Mouse (Mus musculus) thymus, adult 2 months (tissue): Measurements from ENCODE around the gene Cyp2c54.

ENCODE experiments used
- CTCF ChIP-seq: fragments of 200-500 bp; IDR thresholded peaks from 2 replicates; pipeline ENCODE4 v1.5.1; 2012; ENCODE audit warnings: mild to moderate bottlenecking, control low read depth, low read length, moderate library complexity, borderline replicate concordance; ENCODE audit not compliant: control insufficient read depth, poor library complexity, insufficient read depth; ENCODE audit errors: extremely low read depth
- POLR2A ChIP-seq: fragments of 200-500 bp; IDR thresholded peaks from 2 replicates; pipeline ENCODE4 v1.6.1; 2012; ENCODE audit warnings: mild to moderate bottlenecking, low read length, control low read depth, moderate library complexity; ENCODE audit not compliant: control insufficient read depth, poor library complexity, insufficient read depth; ENCODE audit errors: extremely low read depth

DNA sequence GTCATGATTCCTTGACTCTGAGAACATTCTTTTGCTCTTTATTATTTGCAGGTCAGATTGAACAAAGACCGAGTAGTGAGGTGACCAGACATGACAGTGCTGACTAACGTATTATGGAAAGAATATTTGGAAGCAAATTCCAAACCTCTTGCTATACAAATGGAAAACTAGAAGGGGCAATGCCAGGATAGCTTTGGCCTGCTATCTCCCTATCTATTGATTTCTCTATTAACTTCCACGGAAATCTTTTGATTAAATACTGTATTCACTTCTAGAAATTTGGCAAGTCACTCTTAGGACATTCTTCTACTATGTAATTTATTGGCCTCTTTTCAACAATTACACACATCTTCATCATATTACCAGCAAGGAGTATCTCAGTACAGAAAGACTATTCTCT is 17.5 kb upstream of the Cyp2c54 start:
- TF ChIP-seq POLR2A = no peak
- no peak for TF ChIP-seq CTCF
